Mouse (Mus musculus): ENCODE results near the gene Mchr1. TPM values are rescaled to one million over a fixed set of nuclear protein-coding genes. Genes with fewer than 3 reads are reported as not detected.

Mchr1 gene
- polyA plus RNA-seq (2014; fragmentation: Illumina TruSeq; extraction: RNeasy Lipid Tissue Mini Kit (QIAGEN cat#74804); ENCODE audit: low read depth, low replicate concordance): 0.25 TPM

GRCm38 (mm10) chr15:81235086-81235920, at the start of gene Mchr1:
TSS of gene Mchr1 (plus strand) at chr15:81235499.

GRCm38 (mm10) chr15:81190630-81191178, 44.6 kb upstream of the Mchr1 start, which contains the start of gene Mrtfa:
TSS of gene Mrtfa (minus strand) at chr15:81190757.

Other genes starting within 250 kb of the Mchr1 start
- 2.2 TPM for gene Mrtfa, start 44.7 kb upstream of the Mchr1 start, polyA plus RNA-seq (2014; fragmentation: Illumina TruSeq; extraction: RNeasy Lipid Tissue Mini Kit (QIAGEN cat#74804); ENCODE audit: low read depth, low replicate concordance)
- 102 TPM for gene Slc25a17, start 125.3 kb downstream of the Mchr1 start, polyA plus RNA-seq (2014; fragmentation: Illumina TruSeq; extraction: RNeasy Lipid Tissue Mini Kit (QIAGEN cat#74804); ENCODE audit: low read depth, low replicate concordance)
- gene St13, start 164.6 kb downstream of the Mchr1 start, polyA plus RNA-seq (2014; fragmentation: Illumina TruSeq; extraction: RNeasy Lipid Tissue Mini Kit (QIAGEN cat#74804); ENCODE audit: low read depth, low replicate concordance): 253 TPM
- gene Xpnpep3, start 164.6 kb downstream of the Mchr1 start, polyA plus RNA-seq (2014; fragmentation: Illumina TruSeq; extraction: RNeasy Lipid Tissue Mini Kit (QIAGEN cat#74804); ENCODE audit: low read depth, low replicate concordance): 10.7 TPM
- 8.0 TPM for gene Dnajb7, start 172.8 kb downstream of the Mchr1 start, polyA plus RNA-seq (2014; fragmentation: Illumina TruSeq; extraction: RNeasy Lipid Tissue Mini Kit (QIAGEN cat#74804); ENCODE audit: low read depth, low replicate concordance)
- gene Rbx1, start 230.8 kb downstream of the Mchr1 start, polyA plus RNA-seq (2014; fragmentation: Illumina TruSeq; extraction: RNeasy Lipid Tissue Mini Kit (QIAGEN cat#74804); ENCODE audit: low read depth, low replicate concordance): 88.9 TPM